In genomic region chr1:73737083-73737482, GRCm38 (mm10) we compare ENCODE assay signal across 8 mouse cellular contexts.
A peak's percentile ranks its signal among the peaks of the same experiment; 100 is the strongest.
DNase-seq lines count a peak whose midpoint lies in the region; ATAC-seq and TF ChIP-seq lines count a peak whose summit lies in the region.
"Had no signal": no experiment of that assay in that cellular context is flagged by ENCODE, and none has a peak within 500 bp of the region (broad histone marks: within the 10 kb centered on the region; RNA-seq: fewer than 3 reads in every experiment).

No protein-coding gene starts in this region.

- H3K9ac ChIP-seq in heart, embryonic 16.5 days (ENCODE audit: low read length), result no peak overlapping the region
- no peak overlapping the region for H3K9ac ChIP-seq in liver, embryonic 14.5 days (replicated peaks)
- H3K9ac ChIP-seq: midbrain, embryonic 12.5 days had no signal

- no peaks in the 10 kb centered on the region for H3K9me3 ChIP-seq in heart, embryonic 16.5 days (replicated peaks; ENCODE audit: control insufficient read depth, low read length)
- H3K9me3 ChIP-seq in liver, embryonic 14.5 days (ENCODE audit: control insufficient read depth, low read length), result no peaks in the 10 kb centered on the region
- H3K9me3 ChIP-seq: midbrain, embryonic 12.5 days had no signal

- ATAC-seq in heart, embryonic 16.5 days (replicated peaks; ENCODE audit: extremely low read depth, insufficient read depth, low FRiP score), result peak; percentile 55; the same call in 1 of the 2 replicates
- no peak for ATAC-seq in liver, embryonic 14.5 days (ENCODE audit: insufficient read depth)

- H3K4me2 ChIP-seq in heart, embryonic 16.5 days (ENCODE audit: low read depth, low read length), result no peak overlapping the region
- H3K4me2 ChIP-seq in liver, embryonic 14.5 days (ENCODE audit: low read depth), result no peak overlapping the region
- H3K4me2 ChIP-seq: midbrain, embryonic 12.5 days had no signal

- no peak overlapping the region for H3K4me3 ChIP-seq in left cerebral cortex, adult 2 months
- H3K4me3 ChIP-seq in heart, embryonic 16.5 days (ENCODE audit: low read length), result no peak overlapping the region
- no peak overlapping the region for H3K4me3 ChIP-seq in liver, embryonic 14.5 days (ENCODE audit: insufficient read depth in 1 of 2, low read depth in 2 of 2, low read length in 2 of 2)
- H3K4me3 ChIP-seq: midbrain, embryonic 12.5 days had no signal

- DNase-seq in left cerebral cortex, adult 2 months (ENCODE audit: extremely low spot score in 1 of 2, low spot score in 2 of 2), result no peak
- DNase-seq in left cerebral cortex, postnatal 14 days (ENCODE audit: low spot score in 2 of 2), result no peak
- peak; percentile 33 for DNase-seq in adrenal gland, postnatal 25 days
- no peak for DNase-seq in liver, embryonic 14.5 days (ENCODE audit: low read depth in 3 of 3, low spot score in 3 of 3)
- DNase-seq in frontal cortex, postnatal 36 days (ENCODE audit: low spot score in 2 of 2), result no peak
- DNase-seq in layer of hippocampus, postnatal 36 days, result no peak

- no peaks in the 10 kb centered on the region for H3K4me1 ChIP-seq in heart, embryonic 16.5 days (ENCODE audit: control insufficient read depth, insufficient read depth, low read length)
- H3K4me1 ChIP-seq in liver, embryonic 14.5 days (replicated peaks; ENCODE audit: control insufficient read depth in 2 of 2, insufficient read depth in 2 of 2, low read length in 1 of 2), result no peaks in the 10 kb centered on the region
- H3K4me1 ChIP-seq: midbrain, embryonic 12.5 days had no signal

- H3K27ac ChIP-seq in left cerebral cortex, adult 2 months, result no peak overlapping the region
- no peak overlapping the region for H3K27ac ChIP-seq in heart, embryonic 16.5 days (ENCODE audit: low read length)
- H3K27ac ChIP-seq in liver, embryonic 14.5 days, result no peak overlapping the region
- H3K27ac ChIP-seq: midbrain, embryonic 12.5 days had no signal

- no peaks in the 10 kb centered on the region for H3K36me3 ChIP-seq in heart, embryonic 16.5 days (ENCODE audit: control insufficient read depth, insufficient read depth)
- no peaks in the 10 kb centered on the region for H3K36me3 ChIP-seq in liver, embryonic 14.5 days (replicated peaks; ENCODE audit: control insufficient read depth, insufficient read depth, low read depth)
- H3K36me3 ChIP-seq: midbrain, embryonic 12.5 days had no signal

- peak; percentile 22 for TF ChIP-seq CTCF in left cerebral cortex, adult 2 months (IDR thresholded peaks at IDR 0.05)
- TF ChIP-seq CTCF in liver, embryonic 14.5 days (IDR thresholded peaks at IDR 0.05; ENCODE audit: low read depth), result peak; percentile 36

- intact Hi-C loops in left cerebral cortex, adult 2 months (cut with DNase I), result no loop called here
- intact Hi-C loops in left cerebral cortex, postnatal 14 days (cut with DNase I), result no loop called here

- no peaks in the 10 kb centered on the region for H3K27me3 ChIP-seq in heart, embryonic 16.5 days (ENCODE audit: control insufficient read depth, insufficient read depth, low read length)
- no peaks in the 10 kb centered on the region for H3K27me3 ChIP-seq in liver, embryonic 14.5 days (ENCODE audit: control insufficient read depth, insufficient read depth, low read length)
- H3K27me3 ChIP-seq: midbrain, embryonic 12.5 days had no signal

- no peak for TF ChIP-seq EP300 in liver, embryonic 14.5 days (IDR thresholded peaks at IDR 0.05; ENCODE audit: low read depth)
